Mouse (Mus musculus) kidney, adult 18-20 months (tissue): ENCODE results near the gene Uspl1.
"Not testable (repeated sequence)": the region's sequence is repeated elsewhere in the genome, so short reads cannot be mapped to it uniquely, and the experiment has no call there.

Experiments
- DNase-seq: peaks from one replicate; pipeline ENCODE4 v3.0.0; 2021

Gene Uspl1

GRCm38 (mm10) chr5:149184104-149184843, at the start of gene Uspl1, which contains the start of gene Hmgb1:
Uspl1 (plus strand) TSS chr5:149184350.
Hmgb1 (minus strand) TSS chr5:149184489.
- peak; percentile 98 for DNase-seq

DNA sequence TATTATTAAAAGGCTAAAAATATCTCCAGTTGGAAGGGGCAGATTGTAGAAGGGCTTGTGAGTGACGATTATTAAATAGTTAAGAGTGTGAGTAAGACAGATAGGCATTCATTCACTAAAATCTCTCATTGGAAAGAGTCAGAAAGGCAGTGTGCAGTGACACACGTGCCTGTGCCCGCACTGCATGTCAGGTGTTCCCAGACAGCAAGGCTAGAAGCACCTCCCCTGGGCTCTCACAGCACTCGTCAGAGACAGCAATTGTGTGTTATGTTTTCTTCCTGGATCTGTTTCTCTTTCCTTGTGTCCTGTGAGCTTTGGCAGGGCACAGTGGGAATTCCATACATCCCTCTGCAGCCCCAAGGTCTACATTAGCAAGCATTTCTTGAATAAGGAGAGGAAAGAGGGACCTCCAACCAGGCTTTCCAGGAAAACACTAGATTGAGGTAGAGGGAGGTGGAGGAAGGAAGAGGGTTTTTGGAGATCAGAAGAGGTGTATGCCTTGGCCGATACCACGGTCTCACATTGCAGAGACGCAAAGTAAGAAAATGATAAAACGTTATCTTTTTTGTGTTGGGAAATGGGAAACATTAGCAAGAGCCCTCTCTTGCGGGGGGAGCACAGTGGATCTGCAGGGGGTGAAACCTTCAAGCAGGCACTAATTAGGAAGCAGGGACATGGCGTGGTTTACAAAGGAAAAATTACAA, 49.2 kb upstream of the Uspl1 start:
- DNase-seq: no peak

DNA sequence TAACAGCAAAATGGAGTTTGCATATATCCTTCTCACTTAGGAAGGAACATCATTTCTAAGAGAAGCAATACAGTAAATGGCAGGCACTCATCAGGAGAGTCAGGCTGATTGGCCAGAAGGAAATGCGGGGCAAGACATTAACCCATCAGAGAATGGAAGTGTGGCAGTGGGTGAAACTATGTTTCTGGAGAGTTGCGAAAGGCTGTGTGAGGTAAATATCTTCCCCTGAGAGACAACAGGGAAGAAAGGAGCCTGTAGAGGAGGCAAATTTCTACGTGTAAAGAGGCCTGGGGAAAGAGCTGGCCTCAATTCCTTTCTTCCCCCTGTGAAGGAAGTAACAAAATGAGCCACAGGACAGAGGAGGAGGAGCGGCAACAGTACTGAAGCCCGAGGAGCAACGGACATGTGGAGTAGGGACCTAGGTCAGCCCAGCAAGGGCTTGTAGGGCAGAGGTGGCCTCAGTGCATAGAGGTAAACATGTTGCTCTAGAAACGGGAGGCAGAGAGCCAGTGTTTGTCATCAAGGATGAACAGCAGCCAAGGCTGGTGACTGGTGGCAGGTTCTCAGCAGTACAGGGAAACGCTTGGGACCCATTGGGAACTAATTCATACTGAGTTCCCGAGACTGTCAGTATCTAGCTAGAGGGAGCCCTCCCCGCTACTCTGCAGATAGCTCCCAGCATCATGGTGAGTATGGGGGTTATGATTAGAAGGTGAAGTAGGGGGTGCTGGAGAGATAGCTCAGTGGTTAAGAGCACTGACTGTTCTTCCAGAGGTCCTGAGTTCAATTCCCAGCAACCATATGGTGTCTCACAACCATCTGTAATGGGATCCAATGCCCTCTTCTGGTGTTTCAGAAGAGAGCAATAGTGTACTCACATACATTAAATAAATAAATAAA, 48.4 kb upstream of the Uspl1 start:
- no peak for DNase-seq

DNA sequence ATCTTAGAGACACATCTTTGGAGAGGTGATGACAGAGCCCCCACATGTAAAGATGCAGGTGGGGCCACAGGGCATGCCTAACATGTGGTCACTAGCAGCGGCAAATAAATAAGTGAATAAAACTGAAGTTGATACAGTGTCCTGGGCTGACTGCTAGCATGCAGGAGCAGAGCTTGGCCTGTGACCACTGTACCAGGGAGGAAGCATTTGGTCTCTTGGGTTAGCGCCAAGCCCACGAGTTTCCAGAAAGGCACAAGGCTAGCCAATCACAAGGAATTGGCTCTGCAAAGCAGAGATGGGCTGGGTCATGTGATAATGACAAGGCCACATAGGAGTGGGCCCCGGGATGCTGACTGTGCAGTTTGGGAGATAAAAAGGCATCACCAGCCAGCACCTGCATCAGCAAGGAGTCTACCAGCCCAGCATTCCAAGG, 47.2 kb upstream of the Uspl1 start:
- peak; percentile 62 for DNase-seq

DNA sequence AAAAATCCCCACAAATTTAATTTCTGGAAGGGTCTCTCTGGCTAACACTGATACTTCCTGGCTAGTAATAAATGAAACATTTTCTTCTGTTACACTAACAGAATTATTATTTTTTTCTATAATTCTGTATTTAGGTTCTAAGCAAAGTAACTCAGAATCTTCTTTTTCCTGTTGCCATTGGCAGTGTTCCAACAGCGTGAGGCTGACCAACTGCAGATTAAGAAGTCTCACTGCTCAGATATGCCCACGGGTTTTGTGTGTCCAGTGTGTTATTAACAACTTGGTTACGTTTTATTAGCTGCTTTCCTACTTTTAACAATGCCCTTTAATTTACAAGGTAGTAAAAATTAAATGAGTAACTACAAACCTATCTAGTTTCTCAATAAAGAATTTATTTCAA, 46.7 kb upstream of the Uspl1 start:
- DNase-seq: no peak

- DNase-seq: not testable (repeated sequence)
Measured at GRCm38 (mm10) chr5:149138087-149138486, 46.1 kb upstream of the Uspl1 start.

DNA sequence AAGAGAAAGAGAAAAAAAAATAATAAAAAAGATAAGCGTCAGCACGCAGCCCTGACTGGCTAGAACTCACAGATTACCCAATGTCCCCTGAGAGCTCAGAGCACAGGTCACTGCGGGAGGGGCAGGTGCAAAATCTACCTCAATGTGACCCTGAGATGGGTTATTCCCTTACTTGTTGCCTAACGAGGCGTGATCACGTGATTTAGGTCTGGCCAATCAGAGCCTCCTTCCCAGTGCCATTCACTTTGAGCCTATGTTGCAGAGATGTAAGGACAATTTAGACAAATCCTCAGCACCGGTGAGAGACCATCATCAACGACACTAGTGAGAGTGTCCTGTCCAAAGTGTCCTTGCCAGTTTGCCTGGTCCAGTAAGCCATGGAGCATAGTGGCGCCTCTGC, 43.8 kb upstream of the Uspl1 start:
- no peak for DNase-seq

- DNase-seq: not testable (repeated sequence)
Measured at GRCm38 (mm10) chr5:149141155-149141554, 43.0 kb upstream of the Uspl1 start.

DNA sequence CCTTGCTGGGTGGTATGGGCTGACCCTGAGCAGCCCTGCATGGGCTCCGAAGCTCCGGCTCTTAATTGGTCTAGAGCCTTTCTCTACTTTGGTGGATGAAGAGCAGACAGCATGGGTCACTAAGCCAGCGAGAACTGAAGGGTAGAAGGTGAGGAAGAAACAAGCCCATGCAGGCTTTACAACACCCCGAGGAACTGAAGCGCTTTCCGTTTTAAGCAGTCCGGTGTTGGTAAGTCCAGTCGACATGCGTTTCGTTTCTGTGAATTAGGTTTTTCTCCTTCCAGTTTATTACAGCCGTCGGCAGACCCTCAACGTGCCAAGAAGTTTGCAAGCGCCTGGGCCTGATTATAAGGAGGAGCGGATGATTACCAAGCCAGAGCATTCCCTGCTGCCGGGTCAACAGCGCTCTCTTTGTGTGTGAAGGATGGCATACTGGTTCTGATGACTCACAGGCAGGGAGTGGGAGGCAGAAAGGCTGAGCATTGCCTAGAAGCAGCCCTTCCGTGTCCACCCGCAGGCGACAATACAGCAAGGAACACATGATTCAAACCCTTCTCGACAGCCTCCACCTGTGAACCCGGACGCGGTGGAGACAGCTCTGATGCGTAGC, 40.3 kb upstream of the Uspl1 start:
- no peak for DNase-seq

- DNase-seq: no peak
Measured at GRCm38 (mm10) chr5:149146691-149147090, 37.5 kb upstream of the Uspl1 start.

DNA sequence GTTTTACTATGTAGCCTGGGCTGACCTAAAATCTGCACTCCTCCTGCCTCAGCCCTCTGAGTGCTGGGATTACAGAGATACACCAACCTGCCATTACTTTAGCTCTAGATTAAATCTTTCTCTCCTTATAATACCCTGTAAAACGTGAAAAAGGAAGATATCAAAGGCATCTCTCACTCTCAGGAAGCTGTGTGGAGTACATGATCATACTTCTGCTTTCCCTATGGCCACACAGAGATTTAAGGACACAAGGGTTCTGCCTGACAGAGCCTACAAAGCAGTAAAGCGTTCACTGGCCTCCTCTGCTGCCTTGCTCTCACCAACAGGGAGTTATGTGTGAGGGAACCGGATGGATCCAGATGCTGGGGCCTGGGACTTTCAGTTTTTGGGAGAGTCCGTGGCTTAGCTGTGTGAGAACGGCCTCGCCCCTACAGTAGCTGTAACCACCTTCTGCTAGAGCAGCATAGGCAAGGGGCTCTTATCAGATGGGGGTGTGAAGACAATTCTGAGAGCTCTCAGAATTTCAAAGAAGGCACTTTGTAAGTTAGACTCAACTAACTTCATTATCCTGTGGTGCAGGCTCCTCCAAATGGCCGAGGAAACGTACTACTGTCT, 36.7 kb upstream of the Uspl1 start:
- no peak for DNase-seq

GRCm38 (mm10) chr5:149150882-149151281, 33.3 kb upstream of the Uspl1 start:
- no peak for DNase-seq

- DNase-seq: no peak
Measured at GRCm38 (mm10) chr5:149152063-149152773, 31.9 kb upstream of the Uspl1 start.

- peak; percentile 41 for DNase-seq
Measured at GRCm38 (mm10) chr5:149152774-149153155, 31.4 kb upstream of the Uspl1 start.

DNA sequence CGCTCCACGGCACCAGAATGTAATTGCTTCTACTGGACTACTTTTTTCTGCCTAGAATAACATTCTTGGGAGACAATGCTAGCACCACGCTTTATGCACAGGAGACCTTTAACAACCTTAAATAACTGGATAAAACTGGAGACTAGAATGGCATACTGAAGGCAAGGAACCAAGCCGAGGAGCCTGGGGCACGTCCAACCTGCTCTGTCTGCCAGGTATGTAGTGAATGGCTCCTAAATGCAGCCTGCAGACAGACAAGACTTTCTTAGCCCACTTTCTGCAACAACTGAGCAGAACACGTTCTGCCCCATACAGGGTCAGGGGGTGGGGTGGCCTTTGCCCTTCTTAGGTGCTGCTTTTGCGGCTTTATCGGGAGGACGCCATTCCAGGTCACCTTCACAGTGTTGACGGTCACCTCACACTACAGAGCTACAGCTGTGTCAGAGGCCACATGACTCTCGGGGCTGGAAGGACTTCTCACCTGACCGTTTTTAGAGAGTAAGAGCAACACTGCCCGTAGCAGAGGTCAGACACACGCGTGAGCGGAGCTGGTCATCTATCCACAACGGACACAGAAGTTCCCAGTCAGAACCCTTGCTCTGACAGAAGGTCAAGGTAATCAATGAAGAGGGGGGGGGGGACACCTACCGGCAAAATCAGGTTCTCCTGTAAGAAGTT, 27.1 kb upstream of the Uspl1 start:
- peak; percentile 51 for DNase-seq

DNA sequence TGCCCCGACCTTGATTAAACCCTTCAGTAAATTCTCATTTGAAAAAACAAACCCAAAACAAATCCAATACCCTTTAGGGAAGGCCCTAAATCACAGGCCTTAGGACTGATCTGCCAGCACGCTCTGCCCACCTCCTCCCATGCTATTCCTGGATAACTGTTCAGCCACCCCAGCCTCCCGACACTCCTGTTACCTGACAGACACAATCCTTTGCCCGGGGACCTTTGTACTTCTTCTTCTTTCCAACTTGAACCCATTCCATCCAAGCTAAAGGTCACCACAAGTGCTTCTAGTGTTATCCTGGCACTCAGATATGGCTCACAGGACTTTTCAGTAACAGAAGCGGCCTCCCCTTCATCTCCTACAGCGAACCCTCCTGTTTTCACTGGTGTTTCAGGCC, 25.1 kb upstream of the Uspl1 start:
- DNase-seq: peak; percentile 29

GRCm38 (mm10) chr5:149160469-149160868, 23.7 kb upstream of the Uspl1 start:
- DNase-seq: no peak

DNA sequence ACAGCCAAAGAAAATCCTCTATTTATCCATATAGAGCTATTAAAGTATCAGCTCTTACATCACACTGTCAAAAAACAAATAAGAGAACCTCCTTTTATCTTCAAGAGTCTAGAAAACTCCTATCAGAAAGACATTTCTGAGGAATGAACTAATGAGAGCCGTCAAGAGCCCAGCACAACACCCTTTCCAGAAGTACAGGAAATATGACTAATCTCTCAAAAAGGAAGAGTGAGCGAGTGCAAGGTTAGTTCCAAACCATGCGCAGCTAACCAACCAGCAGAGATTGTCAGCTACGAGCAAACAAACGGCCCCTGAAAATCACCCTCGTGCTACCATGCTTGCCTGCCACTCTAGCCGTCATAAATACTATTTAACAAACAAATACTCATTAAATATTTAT, 21.3 kb upstream of the Uspl1 start:
- no peak for DNase-seq

- peak; percentile 39 for DNase-seq
Measured at GRCm38 (mm10) chr5:149164881-149165280, 19.3 kb upstream of the Uspl1 start.

GRCm38 (mm10) chr5:149166011-149166410, 18.1 kb upstream of the Uspl1 start:
- no peak for DNase-seq

DNA sequence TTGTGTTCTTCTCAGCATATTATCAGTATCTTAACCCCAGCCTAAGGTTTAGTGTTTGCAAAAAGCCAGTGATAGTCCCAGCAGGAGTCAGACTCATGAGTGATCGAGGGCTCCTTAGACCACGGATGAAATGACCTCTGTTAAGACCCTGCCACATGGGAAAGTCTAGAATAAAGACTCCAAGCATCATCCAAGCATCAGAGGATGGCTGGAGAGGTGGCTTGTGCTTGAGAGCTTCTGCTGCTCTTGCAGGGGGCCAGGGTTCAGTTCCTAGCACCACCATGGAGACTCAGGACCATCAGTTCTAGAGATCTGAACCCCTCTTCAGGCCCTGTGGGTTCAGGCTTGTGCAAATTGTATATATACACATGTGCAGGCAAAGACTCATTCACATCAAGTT, 16.1 kb upstream of the Uspl1 start:
- no peak for DNase-seq
